ENCODE assay signal across 8 mouse cellular contexts in the genomic region with DNA sequence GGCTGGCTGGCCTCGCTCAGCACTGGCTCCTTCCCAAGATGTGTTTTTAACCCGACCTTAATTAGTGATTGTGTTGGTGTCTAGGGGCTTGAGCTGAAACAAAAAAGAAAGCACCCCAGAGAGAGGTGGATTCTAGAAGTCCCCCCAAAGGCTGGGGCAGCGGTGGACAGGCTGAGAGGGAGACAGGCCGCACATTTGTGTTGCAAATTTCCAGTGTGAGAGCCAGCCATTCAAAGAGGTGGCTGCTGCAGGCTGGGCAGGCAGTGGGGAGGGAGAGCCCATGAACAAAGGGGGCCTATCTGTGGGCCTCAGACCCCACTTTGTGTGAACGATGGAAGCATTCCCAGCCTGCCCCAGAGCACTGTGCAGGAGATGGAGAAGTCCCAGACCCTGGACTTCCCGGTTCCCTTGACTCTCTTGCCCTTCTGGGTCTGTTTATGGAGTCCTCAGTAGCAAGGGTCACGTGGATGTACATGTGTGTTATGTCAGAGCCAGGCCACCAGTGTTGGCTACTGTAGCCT. TPM values are rescaled to one million over a fixed set of nuclear protein-coding genes. Genes with fewer than 3 reads are reported as not detected.
DNase-seq lines count a peak whose midpoint lies in the region; ATAC-seq lines count a peak whose summit lies in the region.

No protein-coding gene starts in this region.

- H3K27me3 ChIP-seq in embryonic facial prominence, embryonic 10.5 days (replicated peaks; ENCODE audit: low read depth, poor library complexity, severe bottlenecking), result no peaks in the 10 kb centered on the region; the same call in 1 of the 2 replicates
- no peaks in the 10 kb centered on the region for H3K27me3 ChIP-seq in midbrain, embryonic 16.5 days (ENCODE audit: control insufficient read depth, insufficient read depth, low read depth, low read length)

- H3K27ac ChIP-seq in embryonic facial prominence, embryonic 10.5 days (replicated peaks), result peak overlapping the region; percentile 86
- H3K27ac ChIP-seq in midbrain, embryonic 16.5 days (ENCODE audit: low read length), result peak overlapping the region; percentile 92

- DNase-seq in brain, adult 2 months (ENCODE audit: low read depth, low spot score), result peak; percentile 88
- peak; percentile 39 for DNase-seq in embryonic facial prominence, embryonic 10.5 days (ENCODE audit: low spot score)
- DNase-seq in heart, postnatal 36 days, result peak; percentile 24 to 42
- DNase-seq in layer of hippocampus, postnatal 25 days (ENCODE audit: extremely low spot score in 1 of 2, low spot score in 1 of 2), result peak; percentile 22 to 35
- no peak for DNase-seq in ovary, postnatal 36 days (ENCODE audit: low spot score)
- no peak for DNase-seq in gastrocnemius, postnatal 25 days
- no peak for DNase-seq in adrenal gland, postnatal 25 days

- intact Hi-C loops in heart, postnatal 36 days (cut with DNase I), result no loop called here

- H3K9me3 ChIP-seq in embryonic facial prominence, embryonic 10.5 days, result no peaks in the 10 kb centered on the region
- H3K9me3 ChIP-seq in midbrain, embryonic 16.5 days (replicated peaks; ENCODE audit: control insufficient read depth, low read length, poor library complexity, severe bottlenecking), result no peaks in the 10 kb centered on the region

- peak; percentile 77 for ATAC-seq in midbrain, embryonic 16.5 days

- H3K9ac ChIP-seq in midbrain, embryonic 16.5 days (ENCODE audit: low read depth, low read length), result peak overlapping the region; percentile 50; the same call in 1 of the 2 replicates

- WGBS in embryonic facial prominence, embryonic 10.5 days, result 28% methylated on average over 7 of the region's 7 CpGs
- 13% methylated on average over 7 of the region's 7 CpGs for WGBS in midbrain, embryonic 16.5 days

- no peak overlapping the region for H3K4me2 ChIP-seq in midbrain, embryonic 16.5 days (ENCODE audit: low read length)

- peaks cover 76% of the 10 kb centered on the region for H3K4me1 ChIP-seq in embryonic facial prominence, embryonic 10.5 days
- peaks cover 39% of the 10 kb centered on the region for H3K4me1 ChIP-seq in midbrain, embryonic 16.5 days (ENCODE audit: control insufficient read depth, insufficient read depth, low read length)

- H3K36me3 ChIP-seq in embryonic facial prominence, embryonic 10.5 days (replicated peaks), result no peaks in the 10 kb centered on the region
- no peaks in the 10 kb centered on the region for H3K36me3 ChIP-seq in midbrain, embryonic 16.5 days (ENCODE audit: control insufficient read depth, insufficient read depth, low read length)

- H3K4me3 ChIP-seq in embryonic facial prominence, embryonic 10.5 days, result 0 out of 2 replicates have a peak overlapping the region, but pooled peaks have one; percentile 2
- no peak overlapping the region for H3K4me3 ChIP-seq in midbrain, embryonic 16.5 days (ENCODE audit: low read depth, low read length)

RNA-seq across cellular contexts. Expression of gene Ghrh, which starts 7.0 kb away (rescaled TPM):
- 0.34 and 1.3 TPM in 2 replicates for polyA plus RNA-seq in embryonic facial prominence, embryonic 10.5 days (2016; fragmentation: Nextera tagmentation; extraction: Ambion mirVana)
- total RNA-seq in heart, postnatal 36 days (2021), result not detected
- total RNA-seq in layer of hippocampus, postnatal 25 days (2021), result under 1 TPM in 1 of 2 experiments, not detected in 1; 0.59 TPM
- polyA plus RNA-seq in midbrain, embryonic 16.5 days (2015; fragmentation: Nextera tagmentation; extraction: Ambion mirVana), result 2.6 and 2.7 TPM in 2 replicates
- total RNA-seq in gastrocnemius, postnatal 25 days (2021), result not detected
- not detected in 2 replicates for total RNA-seq in adrenal gland, postnatal 25 days (2021)

RNA-seq across cellular contexts. Expression of gene Manbal, which starts 27.1 kb away (rescaled TPM):
- polyA plus RNA-seq in embryonic facial prominence, embryonic 10.5 days (2016; fragmentation: Nextera tagmentation; extraction: Ambion mirVana), result 61.1 and 66.5 TPM in 2 replicates
- total RNA-seq in heart, postnatal 36 days (2021), result 10 to 100 TPM; 21.5 to 23.1 TPM
- 10 to 100 TPM; 61.3 to 66.5 TPM for total RNA-seq in layer of hippocampus, postnatal 25 days (2021)
- 94.6 and 111 TPM in 2 replicates for polyA plus RNA-seq in midbrain, embryonic 16.5 days (2015; fragmentation: Nextera tagmentation; extraction: Ambion mirVana)
- total RNA-seq in gastrocnemius, postnatal 25 days (2021), result 10 to 100 TPM; 12.5 to 15.7 TPM
- total RNA-seq in adrenal gland, postnatal 25 days (2021), result 32.3 and 34.6 TPM in 2 replicates

Comparison
In these comparisons a context has a peak if more than half of its experiments do, and no peak if none do; other contexts are left out.
1. DNase-seq: peak in brain, adult 2 months (single experiment), embryonic facial prominence, embryonic 10.5 days (single experiment), heart, postnatal 36 days (2 of 2) and layer of hippocampus, postnatal 25 days (2 of 2); none in ovary, postnatal 36 days (single experiment), gastrocnemius, postnatal 25 days (single experiment) and adrenal gland, postnatal 25 days (single experiment).